Mouse (Mus musculus) G1E-ER4 (cell line): Measurements from ENCODE around the gene Ppm1k. TPM values are rescaled to one million over a fixed set of nuclear protein-coding genes. Genes with fewer than 3 reads are reported as not detected.

ENCODE experiments used
- GATA1 ChIP-seq: IDR thresholded peaks from one replicate; pipeline ENCODE4 v1.8.0; 2012; ENCODE audit warnings: low read length, inconsistent platforms
- polyA plus RNA-seq: library from polyadenylated mRNA; stranded (reverse); fragments of >175 nt; gene quantifications from 2 replicates; pipeline ENCODE4 v1.2.3, GENCODE M21; 2012

Gene Ppm1k
- polyA plus RNA-seq, 1 experiment = not detected

DNA sequence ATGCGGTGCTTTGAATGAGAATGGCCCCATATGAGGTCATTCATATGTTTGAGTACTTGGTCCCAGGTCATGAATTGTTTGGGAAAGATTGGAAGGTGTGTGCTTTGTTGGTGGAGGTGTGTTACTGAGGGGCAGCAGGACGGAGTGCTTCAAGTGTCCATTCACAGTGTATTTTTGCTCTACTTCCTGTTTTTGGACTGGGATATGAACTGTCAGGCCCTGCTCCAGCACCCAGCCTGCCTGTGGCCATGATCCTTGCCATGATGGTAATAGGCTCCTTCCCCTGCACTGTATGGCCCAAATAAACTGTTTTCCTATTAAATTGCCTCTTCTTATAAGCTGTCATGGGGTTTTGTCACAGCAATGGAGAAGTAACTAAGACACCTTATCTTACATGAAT lies 36.1 kb downstream of the Ppm1k start:
- TF ChIP-seq GATA1 = no peak

Other genes starting within 250 kb of the Ppm1k start
- not detected in 2 replicates for gene Vmn1r16, start 206.0 kb downstream of the Ppm1k start, polyA plus RNA-seq
- not detected in 2 replicates for gene Vmn1r17, start 171.7 kb downstream of the Ppm1k start, polyA plus RNA-seq
- not detected in 2 replicates for gene Vmn1r18, start 139.7 kb downstream of the Ppm1k start, polyA plus RNA-seq
- gene Vmn1r19, start 131.7 kb downstream of the Ppm1k start, polyA plus RNA-seq = not detected in 2 replicates
- gene Vmn1r20, start 106.5 kb downstream of the Ppm1k start, polyA plus RNA-seq = not detected in 2 replicates
- gene Herc6, start 45.5 kb upstream of the Ppm1k start, polyA plus RNA-seq = 0.12 TPM in 1 of 2 replicates, not detected in the other
- gene Pyurf, start 156.6 kb upstream of the Ppm1k start, polyA plus RNA-seq = 16.5 and 23.4 TPM in 2 replicates
- 32.3 and 40.3 TPM in 2 replicates for gene Lancl2, start 167.1 kb upstream of the Ppm1k start, polyA plus RNA-seq